13 mouse cellular contexts compared by ENCODE assay signal in the genomic region with DNA sequence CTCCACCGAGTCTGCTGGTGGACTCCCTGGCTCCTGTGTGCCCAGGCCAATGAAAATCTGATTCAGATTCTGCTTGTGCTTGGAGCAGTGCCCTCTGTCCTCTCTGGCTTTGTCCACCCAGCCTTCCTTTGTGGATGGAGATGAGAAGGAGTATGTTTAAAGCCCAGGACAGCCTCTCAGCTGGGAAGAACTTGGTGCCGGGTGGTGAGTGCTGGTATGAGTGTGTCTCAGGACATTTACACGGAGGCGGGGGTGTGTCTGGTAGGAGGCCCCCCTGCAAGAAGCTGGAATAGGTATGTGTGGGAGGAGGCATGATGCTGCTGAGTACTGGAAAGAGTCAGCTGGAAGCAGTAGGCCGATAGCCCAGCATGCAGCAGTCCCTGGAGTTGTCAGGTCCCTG. TPM values are rescaled to one million over a fixed set of nuclear protein-coding genes. Genes with fewer than 3 reads are reported as not detected.
DNase-seq lines count a peak whose midpoint lies in the region; ATAC-seq and TF ChIP-seq lines count a peak whose summit lies in the region.
"Had no signal": no experiment of that assay in that cellular context is flagged by ENCODE, and none has a peak within 500 bp of the region (broad histone marks: within the 10 kb centered on the region; RNA-seq: fewer than 3 reads in every experiment).

No protein-coding gene starts in this region.

- H3K9ac ChIP-seq in hindbrain, embryonic 15.5 days, result 0 out of 2 replicates have a peak overlapping the region, but pooled peaks have one; percentile 29
- H3K9ac ChIP-seq in neural tube, embryonic 15.5 days (replicated peaks), result no peak overlapping the region
- H3K9ac ChIP-seq: embryonic facial prominence, embryonic 15.5 days; liver, embryonic 13.5 days; midbrain, embryonic 12.5 days had no signal

- DNase-seq in left cerebral cortex, adult 2 months (ENCODE audit: extremely low spot score in 1 of 2, low spot score in 2 of 2), result peak in 1 of 2 experiments; percentile 50
- DNase-seq in left cerebral cortex, postnatal 10 days (ENCODE audit: extremely low spot score in 1 of 2, low spot score in 2 of 2), result no peak
- DNase-seq in cerebellum, adult 9-10 months, result peak; percentile 63
- no peak for DNase-seq in ovary, adult 18-20 months (ENCODE audit: low spot score)
- DNase-seq in layer of hippocampus, adult 9-10 months (ENCODE audit: low spot score), result no peak
- DNase-seq: liver, embryonic 13.5 days; right cerebral cortex, postnatal 14 days had no signal

- H3K9me3 ChIP-seq in hindbrain, embryonic 15.5 days, result no peaks in the 10 kb centered on the region
- no peaks in the 10 kb centered on the region for H3K9me3 ChIP-seq in neural tube, embryonic 15.5 days (replicated peaks)
- H3K9me3 ChIP-seq: embryonic facial prominence, embryonic 15.5 days; liver, embryonic 13.5 days; midbrain, embryonic 12.5 days had no signal

- intact Hi-C loops in left cerebral cortex, adult 2 months (cut with DNase I), result loop anchor here (5.0 kb wide), 1 partner anchor 190 kb away; no protein-coding TSS in a partner anchor
- intact Hi-C loops in left cerebral cortex, postnatal 10 days (cut with DNase I), result loop anchor here (5.0 kb wide), 1 partner anchor 110 kb away; no protein-coding TSS in a partner anchor

- TF ChIP-seq CTCF in left cerebral cortex, adult 2 months (IDR thresholded peaks at IDR 0.05), result no peak

- ATAC-seq in hindbrain, embryonic 15.5 days (ENCODE audit: low FRiP score, low read depth), result no peak
- no peak for ATAC-seq in neural tube, embryonic 15.5 days (ENCODE audit: low FRiP score)
- ATAC-seq: CD4-positive, CD25-positive, alpha-beta regulatory T cell, adult 4 months; lung, postnatal 0 days had no signal

- peak overlapping the region; percentile 83 for H3K4me3 ChIP-seq in left cerebral cortex, adult 2 months
- H3K4me3 ChIP-seq in hindbrain, embryonic 15.5 days, result peak overlapping the region; percentile 82; the same call in 1 of the 2 replicates
- no peak overlapping the region; the same call in 1 of the 2 replicates for H3K4me3 ChIP-seq in neural tube, embryonic 15.5 days (replicated peaks)
- H3K4me3 ChIP-seq: embryonic facial prominence, embryonic 15.5 days; liver, embryonic 13.5 days; midbrain, embryonic 12.5 days had no signal

- 55% methylated on average over 5 of the region's 5 CpGs for WGBS in hindbrain, embryonic 15.5 days
- 69% methylated on average over 5 of the region's 5 CpGs for WGBS in neural tube, embryonic 15.5 days

- H3K4me1 ChIP-seq in hindbrain, embryonic 15.5 days (replicated peaks), result peaks cover 90% of the 10 kb centered on the region
- peaks cover 81% of the 10 kb centered on the region for H3K4me1 ChIP-seq in neural tube, embryonic 15.5 days

- H3K27me3 ChIP-seq in hindbrain, embryonic 15.5 days, result no peaks in the 10 kb centered on the region
- 0 out of 2 replicates have a peak, but pooled peaks cover 8% of the 10 kb centered on the region for H3K27me3 ChIP-seq in neural tube, embryonic 15.5 days (replicated peaks)

- H3K36me3 ChIP-seq in hindbrain, embryonic 15.5 days, result no peaks in the 10 kb centered on the region
- H3K36me3 ChIP-seq in neural tube, embryonic 15.5 days, result no peaks in the 10 kb centered on the region
- H3K36me3 ChIP-seq: embryonic facial prominence, embryonic 15.5 days; liver, embryonic 13.5 days; midbrain, embryonic 12.5 days had no signal

- peak overlapping the region; percentile 80 for H3K4me2 ChIP-seq in hindbrain, embryonic 15.5 days
- peak overlapping the region; percentile 92 for H3K4me2 ChIP-seq in neural tube, embryonic 15.5 days
- H3K4me2 ChIP-seq: embryonic facial prominence, embryonic 15.5 days; liver, embryonic 13.5 days had no signal

- peak overlapping the region; percentile 63 for H3K27ac ChIP-seq in left cerebral cortex, adult 2 months
- H3K27ac ChIP-seq in hindbrain, embryonic 15.5 days (replicated peaks), result no peak overlapping the region
- no peak overlapping the region for H3K27ac ChIP-seq in neural tube, embryonic 15.5 days (replicated peaks)
- H3K27ac ChIP-seq: embryonic facial prominence, embryonic 15.5 days; liver, embryonic 13.5 days; midbrain, embryonic 12.5 days had no signal

RNA-seq across cellular contexts. Expression of a gene that starts 3.3 kb away (rescaled TPM):
- total RNA-seq in left cerebral cortex, adult 2 months (2021), result 10 to 100 TPM; 74.8 to 89.1 TPM
- 10 to 100 TPM; 71.0 to 72.1 TPM for total RNA-seq in left cerebral cortex, postnatal 10 days (2021)
- 23.2 and 25.4 TPM in 2 replicates for polyA plus RNA-seq in hindbrain, embryonic 15.5 days (2015; fragmentation: Nextera tagmentation; extraction: Ambion mirVana)
- polyA plus RNA-seq in neural tube, embryonic 15.5 days (2015; fragmentation: Nextera tagmentation; extraction: Ambion mirVana), result 19.0 and 23.2 TPM in 2 replicates
